In the genomic region with DNA sequence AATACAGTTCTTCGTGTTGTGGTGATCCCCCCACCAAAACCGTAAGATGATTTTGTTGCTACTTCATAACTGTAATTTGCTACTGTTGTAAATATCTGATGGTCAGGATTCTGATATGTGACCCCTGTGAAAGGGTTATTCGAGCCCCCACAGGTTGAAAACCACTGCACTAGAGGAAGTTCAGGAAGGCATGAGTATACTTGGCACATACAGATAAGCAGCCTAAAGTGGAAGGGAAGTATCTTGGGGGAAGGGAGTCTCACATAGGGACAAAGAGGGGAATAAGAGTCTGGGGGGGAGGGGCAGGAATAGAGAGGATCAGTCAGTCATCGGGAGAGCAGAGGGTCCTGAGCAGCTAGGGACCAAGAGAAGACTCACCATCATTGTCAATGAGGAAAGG, we compare ENCODE assay signal across 23 mouse cellular contexts.
"Had no signal": no experiment of that assay in that cellular context is flagged by ENCODE, and none has a peak within 500 bp of the region (broad histone marks: within the 10 kb centered on the region; RNA-seq: fewer than 3 reads in every experiment).

No protein-coding gene starts in this region.

- H3K9me3 ChIP-seq: heart, embryonic 10.5 days; heart, embryonic 12.5 days; hindbrain, embryonic 13.5 days; hindbrain, embryonic 15.5 days; kidney, embryonic 15.5 days; limb, embryonic 13.5 days; limb, embryonic 15.5 days had no signal

- DNase-seq: gastrocnemius, adult 2 months; gastrocnemius, postnatal 10 days; gastrocnemius, postnatal 25 days; heart, adult 18-20 months; heart, postnatal 10 days; heart, postnatal 4 days; kidney, adult 11 months; kidney, adult 2 months; kidney, adult 9 months; kidney, postnatal 14 days; kidney, postnatal 36 days; layer of hippocampus, adult 9-11 months; layer of hippocampus, postnatal 36 days; left cerebral cortex, postnatal 4 days had no signal

- H3K4me1 ChIP-seq: heart, embryonic 12.5 days had no signal

- H3K36me3 ChIP-seq: heart, embryonic 10.5 days; heart, embryonic 12.5 days; kidney, embryonic 15.5 days; limb, embryonic 15.5 days had no signal

- H3K4me3 ChIP-seq: gastrocnemius, adult 2 months; heart, embryonic 10.5 days; heart, embryonic 12.5 days; hindbrain, embryonic 13.5 days; hindbrain, embryonic 15.5 days; kidney, embryonic 15.5 days; limb, embryonic 13.5 days; limb, embryonic 15.5 days had no signal

- ATAC-seq: hindbrain, postnatal 0 days; intestine, embryonic 16.5 days had no signal

- H3K27me3 ChIP-seq: hindbrain, embryonic 13.5 days; hindbrain, embryonic 15.5 days had no signal
